Mouse (Mus musculus) heart, postnatal 0 days (tissue): ENCODE data around the gene Chst15. TPM values are rescaled to one million over a fixed set of nuclear protein-coding genes. Genes with fewer than 3 reads are reported as not detected.
A peak's percentile ranks its signal among the peaks of the same experiment; 100 is the strongest.

Experiments used
- ATAC-seq: fragments of 200-750 bp; cut with Nextera tagmentation; 2 replicates; pipeline ENCODE4 v1.8.0; 2017; ENCODE audit warnings: low read depth, moderate number of reproducible peaks, moderate library complexity; ENCODE audit not compliant: insufficient read depth
- DNase-seq: peaks from one replicate; pipeline ENCODE4 v3.0.0-alpha.2; 2016; ENCODE audit warnings: low spot score
- H3K27ac ChIP-seq: fragments of 300-500 bp; sonication (generic); 2 replicates; pipeline ENCODE4 v1.5.1; 2014; ENCODE audit warnings: low read depth, mild to moderate bottlenecking
- H3K27me3 ChIP-seq: fragments of 300-500 bp; sonication (generic); 2 replicates; pipeline ENCODE4 v1.6.1; 2014; ENCODE audit warnings: low read length, mixed read lengths; ENCODE audit not compliant: control insufficient read depth, insufficient read depth
- H3K36me3 ChIP-seq: fragments of 300-500 bp; sonication (generic); replicated peaks from 2 replicates; pipeline ENCODE4 v1.6.1; 2014; ENCODE audit warnings: low read length, mixed read lengths; ENCODE audit not compliant: control insufficient read depth, insufficient read depth
- H3K4me1 ChIP-seq: fragments of 300-500 bp; sonication (generic); 2 replicates; pipeline ENCODE4 v1.6.1; 2014; ENCODE audit warnings: antibody characterized with exemption; ENCODE audit not compliant: control insufficient read depth, insufficient read depth
- H3K4me2 ChIP-seq: fragments of 300-500 bp; sonication (generic); 2 replicates; pipeline ENCODE4 v1.6.1; 2014; ENCODE audit warnings: low read depth, mild to moderate bottlenecking, low read length, moderate library complexity
- H3K4me3 ChIP-seq: fragments of 300-500 bp; sonication (generic); 2 replicates; pipeline ENCODE4 v1.5.1; 2014; ENCODE audit warnings: low read depth, low read length
- H3K9ac ChIP-seq: fragments of 300-500 bp; sonication (generic); replicated peaks from 2 replicates; pipeline ENCODE4 v1.6.1; 2014; ENCODE audit warnings: low read depth, low read length, mixed read lengths
- H3K9me3 ChIP-seq: fragments of 300-500 bp; sonication (generic); replicated peaks from 2 replicates; pipeline ENCODE4 v1.6.1; 2016; ENCODE audit warnings: low read length; ENCODE audit not compliant: control insufficient read depth
- CTCF ChIP-seq: IDR thresholded peaks from 2 replicates; pipeline ENCODE4 v1.5.1; 2016; ENCODE audit warnings: antibody characterized with exemption, control low read depth, low read depth
- EP300 ChIP-seq: IDR thresholded peaks from 2 replicates; pipeline ENCODE4 v1.6.1; 2016; ENCODE audit warnings: antibody characterized with exemption, low read depth
- WGBS: fragments of 180-500 bp; shearing (Covaris S2); extraction: QIAGEN DNeasy Blood & Tissue Kit; methylation state at CpG from one replicate; pipeline ENCODE4 v1.1.7; 2014; 5-methylcytosine and 5-hydroxymethylcytosine counted together
- polyA plus RNA-seq: library from polyadenylated mRNA; unstranded; fragments of >200 nt; fragmentation: Nextera tagmentation; extraction: Ambion mirVana; gene quantifications from 2 replicates; pipeline ENCODE4 v1.2.1, GENCODE M21; 2015
- total RNA-seq: library from RNA; depleted of rRNA; stranded (reverse); fragments of >200 nt; gene quantifications from 2 replicates; pipeline ENCODE4 v1.2.3, GENCODE M21; 2014; ENCODE audit warnings: low replicate concordance

Chst15 gene
- total and polyA plus RNA-seq, 2 experiments from 2014 or later, result 4.3 to 5.8 TPM

GRCm38 (mm10) chr7:132238921-132239320 lies 78.1 kb downstream of the Chst15 start:
- no peak overlapping the region for H3K27ac ChIP-seq
- no peak overlapping the region for H3K4me2 ChIP-seq
- H3K4me1 ChIP-seq, result 0 out of 2 replicates have a peak, but pooled peaks cover 6% of the 10 kb centered on the region
- DNase-seq (no peak), ATAC-seq (no peak)
- no peaks in the 10 kb centered on the region for H3K27me3 ChIP-seq
- no peaks in the 10 kb centered on the region for H3K36me3 ChIP-seq
- no peak overlapping the region for H3K4me3 ChIP-seq
- WGBS, result 50% methylated on average over 3 of the region's 3 CpGs
- TF ChIP-seq EP300 (no peak), CTCF (no peak)
- H3K9me3 ChIP-seq, result no peaks in the 10 kb centered on the region
- no peak overlapping the region for H3K9ac ChIP-seq

GRCm38 (mm10) chr7:132237191-132237590 lies 79.8 kb downstream of the Chst15 start:
- no peak overlapping the region for H3K4me3 ChIP-seq
- no peak overlapping the region for H3K9ac ChIP-seq
- 60% methylated on average over 4 of the region's 4 CpGs for WGBS
- H3K9me3 ChIP-seq, result no peaks in the 10 kb centered on the region
- DNase-seq (no peak), ATAC-seq (no peak)
- H3K36me3 ChIP-seq, result no peaks in the 10 kb centered on the region
- TF ChIP-seq CTCF (no peak), EP300 (peak; percentile 44; the same call in 1 of the 2 replicates)
- H3K27ac ChIP-seq, result peak overlapping the region; percentile 57; the same call in 1 of the 2 replicates
- H3K4me1 ChIP-seq, result 0 out of 2 replicates have a peak, but pooled peaks cover 6% of the 10 kb centered on the region
- H3K27me3 ChIP-seq, result no peaks in the 10 kb centered on the region
- no peak overlapping the region for H3K4me2 ChIP-seq

GRCm38 (mm10) chr7:132236789-132237188 lies 80.2 kb downstream of the Chst15 start:
- no peak for ATAC-seq
- no peak for TF ChIP-seq EP300
- TF ChIP-seq CTCF, result no peak
- H3K9ac ChIP-seq, result no peak overlapping the region

GRCm38 (mm10) chr7:132234250-132234649 lies 82.8 kb downstream of the Chst15 start:
- 0 out of 2 replicates have a peak, but pooled peaks cover 6% of the 10 kb centered on the region for H3K4me1 ChIP-seq
- H3K9me3 ChIP-seq, result no peaks in the 10 kb centered on the region
- DNase-seq (no peak), ATAC-seq (no peak)
- H3K4me3 ChIP-seq, result no peak overlapping the region
- 64% methylated on average over 3 of the region's 3 CpGs for WGBS
- no peak for TF ChIP-seq EP300
- no peak for TF ChIP-seq CTCF
- no peak overlapping the region for H3K4me2 ChIP-seq
- H3K9ac ChIP-seq, result no peak overlapping the region
- no peaks in the 10 kb centered on the region for H3K27me3 ChIP-seq
- H3K27ac ChIP-seq, result no peak overlapping the region
- no peaks in the 10 kb centered on the region for H3K36me3 ChIP-seq

More at GRCm38 (mm10) chr7:132236789-132237188, 80.2 kb downstream of the Chst15 start:
- no peaks in the 10 kb centered on the region for H3K27me3 ChIP-seq
- H3K27ac ChIP-seq, result no peak overlapping the region
- H3K4me3 ChIP-seq, result no peak overlapping the region
- no peak overlapping the region for H3K4me2 ChIP-seq
- DNase-seq, result no peak
- H3K36me3 ChIP-seq, result no peaks in the 10 kb centered on the region
- WGBS, result 61% methylated on average over 8 of the region's 8 CpGs
- no peaks in the 10 kb centered on the region for H3K9me3 ChIP-seq
- 0 out of 2 replicates have a peak, but pooled peaks cover 6% of the 10 kb centered on the region for H3K4me1 ChIP-seq

- H3K4me1 ChIP-seq, result 0 out of 2 replicates have a peak, but pooled peaks cover 6% of the 10 kb centered on the region
- no peaks in the 10 kb centered on the region for H3K9me3 ChIP-seq
- no peak for DNase-seq
- ATAC-seq, result no peak
- 62% methylated on average over 4 of the region's 4 CpGs for WGBS
- TF ChIP-seq EP300 (no peak), CTCF (no peak)
- no peak overlapping the region for H3K4me3 ChIP-seq
- H3K27ac ChIP-seq, result no peak overlapping the region
- no peaks in the 10 kb centered on the region for H3K27me3 ChIP-seq
- H3K9ac ChIP-seq, result no peak overlapping the region
- no peak overlapping the region for H3K4me2 ChIP-seq
- no peaks in the 10 kb centered on the region for H3K36me3 ChIP-seq
Measured at GRCm38 (mm10) chr7:132233732-132234131, 83.3 kb downstream of the Chst15 start.

GRCm38 (mm10) chr7:132232937-132233336 lies 84.1 kb downstream of the Chst15 start:
- TF ChIP-seq CTCF (no peak), EP300 (no peak)
- Histone ChIP-seq H3K9ac (no peak overlapping the region), H3K9me3 (no peaks in the 10 kb centered on the region), H3K4me2 (no peak overlapping the region), H3K27me3 (no peaks in the 10 kb centered on the region), H3K4me3 (no peak overlapping the region), H3K27ac (no peak overlapping the region), H3K36me3 (no peaks in the 10 kb centered on the region), H3K4me1 (0 out of 2 replicates have a peak, but pooled peaks cover 4% of the 10 kb centered on the region)
- ATAC-seq (no peak), DNase-seq (no peak)
- WGBS, result 34% methylated on average over 2 of the region's 2 CpGs
